Mouse (Mus musculus): ENCODE data around the gene Rap1a. TPM values are rescaled to one million over a fixed set of nuclear protein-coding genes. Genes with fewer than 3 reads are reported as not detected.

Rap1a gene
- polyA plus RNA-seq, 1 experiment: 14.4 TPM

DNA sequence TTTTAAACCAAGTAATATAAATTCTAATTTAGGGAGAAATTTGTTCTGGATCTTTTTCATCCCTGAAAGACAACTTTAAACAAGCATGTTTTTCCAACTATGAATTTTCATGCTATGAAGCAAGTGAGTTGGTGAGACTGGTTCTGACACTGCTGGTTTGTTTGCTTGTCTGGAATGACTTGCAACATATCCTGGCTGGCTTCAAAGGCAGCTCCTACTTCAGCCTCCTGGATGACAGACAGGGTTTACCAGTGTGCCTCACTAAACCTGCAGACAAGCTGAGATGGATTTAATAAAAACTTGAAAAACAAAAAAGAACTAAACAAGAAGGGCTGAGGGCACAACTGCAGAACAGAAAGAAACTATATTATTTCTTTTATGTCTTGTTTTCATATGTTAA, 43.0 kb downstream of the Rap1a start:
- H3K36me3 ChIP-seq (ENCODE audit: control insufficient read depth, insufficient read depth, low read length): no peaks in the 10 kb centered on the region
- H3K4me1 ChIP-seq (replicated peaks; ENCODE audit: control insufficient read depth, insufficient read depth, low read length): peaks cover 10% of the 10 kb centered on the region
- no peak for DNase-seq
- no peak overlapping the region for H3K4me3 ChIP-seq (ENCODE audit: control insufficient read depth, insufficient read depth, low read length)
- no peak overlapping the region for H3K27ac ChIP-seq (ENCODE audit: control insufficient read depth, insufficient read depth, low read length)
- no peak for TF ChIP-seq POLR2A (IDR thresholded peaks at IDR 0.05; ENCODE audit: control insufficient read depth, extremely low read depth, insufficient read depth, low read length, poor library complexity)
- TF ChIP-seq CTCF (IDR thresholded peaks at IDR 0.05; ENCODE audit: borderline replicate concordance, control insufficient read depth, extremely low read depth, insufficient read depth, low read length, poor library complexity): no peak
- H3K27me3 ChIP-seq (ENCODE audit: control insufficient read depth, insufficient read depth, low read length): no peaks in the 10 kb centered on the region

DNA sequence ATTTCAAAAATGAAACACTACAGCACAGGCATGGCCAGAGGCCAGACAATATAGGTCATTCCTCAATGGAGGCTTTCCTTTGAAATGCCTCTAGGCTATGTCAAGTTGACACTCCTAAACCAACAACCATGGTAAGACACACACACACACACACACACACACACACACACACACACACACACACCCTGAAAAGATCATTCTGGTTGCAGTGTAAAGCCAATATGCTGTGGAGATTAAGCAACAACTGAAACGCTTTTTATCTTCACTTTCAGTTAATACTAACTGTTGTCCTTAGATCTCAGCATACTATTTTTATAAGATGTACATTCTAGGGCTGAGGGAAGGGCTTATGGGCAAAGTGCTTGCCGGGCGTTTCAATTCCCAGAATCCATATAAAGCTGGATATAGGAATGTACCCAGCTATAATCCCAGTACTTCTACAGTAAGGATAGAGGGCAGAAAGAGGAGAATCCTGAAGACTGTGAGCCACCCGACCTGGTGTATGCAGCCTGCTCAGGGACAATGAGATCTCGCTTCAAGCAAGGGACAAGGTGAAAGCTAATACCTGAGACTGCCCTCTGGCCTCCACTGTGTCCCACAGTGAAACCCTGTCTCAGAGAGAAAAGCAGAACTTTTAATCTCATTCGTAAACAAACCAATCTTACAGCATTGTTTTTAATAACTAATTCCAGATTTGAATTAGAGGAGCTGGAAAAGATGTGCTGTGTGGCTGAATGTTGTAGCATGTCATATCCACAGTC, 43.6 kb downstream of the Rap1a start:
- 69% methylated on average over 6 of the region's 6 CpGs for WGBS
- DNase-seq: no peak
- no peak overlapping the region for H3K27ac ChIP-seq (ENCODE audit: control insufficient read depth, insufficient read depth, low read length)

DNA sequence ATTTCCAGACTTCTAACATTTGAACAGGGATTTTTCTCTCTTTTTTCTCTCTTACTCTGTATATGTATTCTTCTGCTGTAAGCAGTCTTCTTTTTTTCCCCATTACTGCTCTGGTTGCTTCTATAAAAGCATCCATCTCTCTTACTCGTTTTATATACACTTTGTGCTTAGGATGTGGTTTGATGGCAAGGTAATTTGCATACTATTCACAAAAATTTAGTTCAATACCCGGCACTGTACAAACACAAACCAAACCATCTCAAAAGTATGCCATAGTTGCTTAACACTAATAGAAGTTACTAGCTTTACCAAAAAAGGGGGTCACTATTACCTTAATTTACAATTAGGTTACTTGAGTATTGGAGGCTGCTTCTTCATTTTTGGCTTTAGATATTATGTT, 44.6 kb downstream of the Rap1a start:
- WGBS: 9% methylated on average over 2 of the region's 2 CpGs
- no peaks in the 10 kb centered on the region for H3K27me3 ChIP-seq (ENCODE audit: control insufficient read depth, insufficient read depth, low read length)
- peaks cover 6% of the 10 kb centered on the region for H3K4me1 ChIP-seq (replicated peaks; ENCODE audit: control insufficient read depth, insufficient read depth, low read length)
- no peak overlapping the region for H3K4me3 ChIP-seq (ENCODE audit: control insufficient read depth, insufficient read depth, low read length)
- DNase-seq: no peak
- H3K36me3 ChIP-seq (ENCODE audit: control insufficient read depth, insufficient read depth, low read length): no peaks in the 10 kb centered on the region
- no peak for TF ChIP-seq POLR2A (IDR thresholded peaks at IDR 0.05; ENCODE audit: control insufficient read depth, extremely low read depth, insufficient read depth, low read length, poor library complexity)
- TF ChIP-seq CTCF (IDR thresholded peaks at IDR 0.05; ENCODE audit: borderline replicate concordance, control insufficient read depth, extremely low read depth, insufficient read depth, low read length, poor library complexity): no peak
- H3K27ac ChIP-seq (ENCODE audit: control insufficient read depth, insufficient read depth, low read length): no peak overlapping the region

More for the DNA sequence above, 43.6 kb downstream of the Rap1a start:
- H3K4me3 ChIP-seq (ENCODE audit: control insufficient read depth, insufficient read depth, low read length): no peak overlapping the region
- H3K27me3 ChIP-seq (ENCODE audit: control insufficient read depth, insufficient read depth, low read length): no peaks in the 10 kb centered on the region
- TF ChIP-seq POLR2A (IDR thresholded peaks at IDR 0.05; ENCODE audit: control insufficient read depth, extremely low read depth, insufficient read depth, low read length, poor library complexity) (no peak), CTCF (IDR thresholded peaks at IDR 0.05; ENCODE audit: borderline replicate concordance, control insufficient read depth, extremely low read depth, insufficient read depth, low read length, poor library complexity) (no peak)
- peaks cover 8% of the 10 kb centered on the region for H3K4me1 ChIP-seq (replicated peaks; ENCODE audit: control insufficient read depth, insufficient read depth, low read length)
- no peaks in the 10 kb centered on the region for H3K36me3 ChIP-seq (ENCODE audit: control insufficient read depth, insufficient read depth, low read length)

DNA sequence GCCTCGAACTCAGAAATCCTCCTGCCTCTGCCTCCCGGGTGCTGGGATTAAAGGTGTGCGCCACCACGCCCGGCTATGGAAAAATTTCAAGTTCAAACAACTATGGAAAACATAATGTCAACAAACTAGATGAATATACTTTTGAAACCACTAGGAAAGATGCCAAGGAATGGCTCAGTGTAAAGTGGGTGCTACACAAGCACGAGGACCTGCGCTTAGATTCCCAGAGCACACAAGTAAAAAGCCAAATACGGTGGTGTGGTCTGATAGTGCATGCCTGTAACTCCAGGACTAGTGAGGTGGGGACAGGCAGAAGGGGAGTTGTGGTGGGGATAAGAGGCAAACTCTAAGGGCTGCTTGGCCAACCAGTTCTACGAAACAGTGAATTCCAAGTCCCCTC, 46.0 kb downstream of the Rap1a start:
- H3K27ac ChIP-seq (ENCODE audit: control insufficient read depth, insufficient read depth, low read length): no peak overlapping the region
- peaks cover 1% of the 10 kb centered on the region; the same call in 1 of the 2 replicates for H3K36me3 ChIP-seq (ENCODE audit: control insufficient read depth, insufficient read depth, low read length)
- TF ChIP-seq CTCF (IDR thresholded peaks at IDR 0.05; ENCODE audit: borderline replicate concordance, control insufficient read depth, extremely low read depth, insufficient read depth, low read length, poor library complexity) (no peak), POLR2A (IDR thresholded peaks at IDR 0.05; ENCODE audit: control insufficient read depth, extremely low read depth, insufficient read depth, low read length, poor library complexity) (no peak)
- peaks cover 6% of the 10 kb centered on the region for H3K4me1 ChIP-seq (replicated peaks; ENCODE audit: control insufficient read depth, insufficient read depth, low read length)
- 99% methylated on average over 9 of the region's 9 CpGs for WGBS
- H3K4me3 ChIP-seq (ENCODE audit: control insufficient read depth, insufficient read depth, low read length): no peak overlapping the region
- no peaks in the 10 kb centered on the region for H3K27me3 ChIP-seq (ENCODE audit: control insufficient read depth, insufficient read depth, low read length)
- no peak for DNase-seq

DNA sequence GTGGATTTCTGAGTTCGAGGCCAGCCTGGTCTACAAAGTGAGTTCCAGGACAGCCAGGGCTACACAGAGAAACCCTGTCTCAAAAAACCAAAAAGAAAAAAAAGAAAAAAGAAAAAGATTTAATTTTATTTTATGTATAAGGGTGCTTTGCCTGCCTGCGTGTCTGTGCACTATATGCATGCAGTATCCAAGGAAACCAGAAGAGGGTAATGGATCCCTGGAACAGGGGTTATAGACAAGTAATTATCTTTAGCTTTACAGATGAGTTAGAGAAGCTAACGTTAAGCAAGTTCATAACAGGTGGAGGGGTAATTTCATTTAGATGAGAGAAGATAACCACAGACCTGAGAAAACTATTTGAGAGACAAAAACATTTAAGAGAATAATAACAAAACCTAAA, 47.0 kb downstream of the Rap1a start:
- no peak overlapping the region for H3K4me3 ChIP-seq (ENCODE audit: control insufficient read depth, insufficient read depth, low read length)
- no peaks in the 10 kb centered on the region for H3K27me3 ChIP-seq (ENCODE audit: control insufficient read depth, insufficient read depth, low read length)
- peaks cover 10% of the 10 kb centered on the region; the same call in 1 of the 2 replicates for H3K36me3 ChIP-seq (ENCODE audit: control insufficient read depth, insufficient read depth, low read length)
- 88% methylated on average over 3 of the region's 3 CpGs for WGBS
- no peak for DNase-seq
- TF ChIP-seq CTCF (IDR thresholded peaks at IDR 0.05; ENCODE audit: borderline replicate concordance, control insufficient read depth, extremely low read depth, insufficient read depth, low read length, poor library complexity) (no peak), POLR2A (IDR thresholded peaks at IDR 0.05; ENCODE audit: control insufficient read depth, extremely low read depth, insufficient read depth, low read length, poor library complexity) (no peak)
- H3K4me1 ChIP-seq (replicated peaks; ENCODE audit: control insufficient read depth, insufficient read depth, low read length): peaks cover 6% of the 10 kb centered on the region
- H3K27ac ChIP-seq (ENCODE audit: control insufficient read depth, insufficient read depth, low read length): no peak overlapping the region

DNA sequence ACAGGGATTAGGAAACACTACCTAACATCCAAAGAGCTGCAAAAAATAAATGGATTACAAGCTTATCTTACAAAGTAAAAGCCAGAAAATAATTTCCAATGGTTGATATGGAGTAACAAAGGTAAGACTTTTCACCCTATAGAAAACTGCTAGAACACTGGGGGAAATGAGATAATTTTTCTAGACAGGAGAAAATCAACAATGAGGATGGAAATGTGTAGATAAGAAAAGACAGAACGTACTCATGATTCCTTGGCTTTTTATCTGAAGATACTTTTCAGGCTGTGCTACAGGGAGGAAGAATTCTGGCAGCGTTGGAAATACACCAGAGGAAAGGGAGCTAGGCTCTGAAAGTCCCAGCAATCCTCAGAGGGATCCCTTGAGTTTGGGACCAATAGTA, 50.3 kb downstream of the Rap1a start:
- Histone ChIP-seq H3K36me3 (ENCODE audit: control insufficient read depth, insufficient read depth, low read length) (peaks cover 14% of the 10 kb centered on the region; the same call in 1 of the 2 replicates), H3K27me3 (ENCODE audit: control insufficient read depth, insufficient read depth, low read length) (no peaks in the 10 kb centered on the region), H3K4me1 (replicated peaks; ENCODE audit: control insufficient read depth, insufficient read depth, low read length) (no peaks in the 10 kb centered on the region), H3K4me3 (ENCODE audit: control insufficient read depth, insufficient read depth, low read length) (no peak overlapping the region), H3K27ac (ENCODE audit: control insufficient read depth, insufficient read depth, low read length) (no peak overlapping the region)
- no peak for DNase-seq
- WGBS: 92% methylated on average over 2 of the region's 2 CpGs
- TF ChIP-seq POLR2A (IDR thresholded peaks at IDR 0.05; ENCODE audit: control insufficient read depth, extremely low read depth, insufficient read depth, low read length, poor library complexity) (no peak), CTCF (IDR thresholded peaks at IDR 0.05; ENCODE audit: borderline replicate concordance, control insufficient read depth, extremely low read depth, insufficient read depth, low read length, poor library complexity) (no peak)

Measured in thymus, adult 2 months (tissue).